Comparison of ENCODE assay signal across 9 mouse cellular contexts in genomic region chr8:113865326-113866093, GRCm38 (mm10). TPM values are rescaled to one million over a fixed set of nuclear protein-coding genes. Genes with fewer than 3 reads are reported as not detected.
A peak's percentile ranks its signal among the peaks of the same experiment; 100 is the strongest.
DNase-seq lines count a peak whose midpoint lies in the region; ATAC-seq lines count a peak whose summit lies in the region.
"Had no signal": no experiment of that assay in that cellular context is flagged by ENCODE, and none has a peak within 500 bp of the region (broad histone marks: within the 10 kb centered on the region; RNA-seq: fewer than 3 reads in every experiment).

No protein-coding gene starts in this region.

- H3K4me2 ChIP-seq in limb, embryonic 12.5 days, result no peak overlapping the region
- H3K4me2 ChIP-seq in embryonic facial prominence, embryonic 12.5 days (replicated peaks), result no peak overlapping the region
- H3K4me2 ChIP-seq: heart, embryonic 12.5 days; neural tube, embryonic 12.5 days had no signal

- WGBS in limb, embryonic 12.5 days, result 54% methylated on average over 13 of the region's 13 CpGs
- 88% methylated on average over 13 of the region's 13 CpGs for WGBS in limb, embryonic 10.5 days
- WGBS in embryonic facial prominence, embryonic 12.5 days, result 73% methylated on average over 13 of the region's 13 CpGs

- H3K4me1 ChIP-seq in limb, embryonic 12.5 days (replicated peaks), result peaks cover 15% of the 10 kb centered on the region
- no peaks in the 10 kb centered on the region for H3K4me1 ChIP-seq in limb, embryonic 10.5 days
- H3K4me1 ChIP-seq in embryonic facial prominence, embryonic 12.5 days, result no peaks in the 10 kb centered on the region
- H3K4me1 ChIP-seq: heart, embryonic 12.5 days; neural tube, embryonic 12.5 days had no signal

- intact Hi-C loops in left cerebral cortex, postnatal 25 days (cut with DNase I), result no loop called here

- 0 out of 2 replicates have a peak overlapping the region, but pooled peaks have one; percentile 2 for H3K27ac ChIP-seq in limb, embryonic 12.5 days
- H3K27ac ChIP-seq in limb, embryonic 10.5 days, result no peak overlapping the region
- no peak overlapping the region for H3K27ac ChIP-seq in embryonic facial prominence, embryonic 12.5 days
- H3K27ac ChIP-seq: neural tube, embryonic 12.5 days had no signal

- 0 out of 2 replicates have a peak, but pooled peaks have one; percentile 37 for ATAC-seq in limb, embryonic 12.5 days (ENCODE audit: insufficient number of reproducible peaks, insufficient read depth, low FRiP score, low TSS enrichment, low read depth)
- peak; percentile 73 for ATAC-seq in embryonic facial prominence, embryonic 12.5 days (ENCODE audit: insufficient number of reproducible peaks, insufficient read depth, low FRiP score, low TSS enrichment)
- ATAC-seq in monocyte, adult 5-6 weeks (replicated peaks; ENCODE audit: insufficient number of reproducible peaks, low FRiP score, low TSS enrichment, poor library complexity, severe bottlenecking), result no peak

- H3K9me3 ChIP-seq in limb, embryonic 12.5 days, result 0 out of 2 replicates have a peak, but pooled peaks cover 12% of the 10 kb centered on the region
- no peaks in the 10 kb centered on the region for H3K9me3 ChIP-seq in limb, embryonic 10.5 days (replicated peaks)
- H3K9me3 ChIP-seq in embryonic facial prominence, embryonic 12.5 days, result no peaks in the 10 kb centered on the region
- H3K9me3 ChIP-seq: heart, embryonic 12.5 days; neural tube, embryonic 12.5 days had no signal

- H3K36me3 ChIP-seq in limb, embryonic 12.5 days, result no peaks in the 10 kb centered on the region
- H3K36me3 ChIP-seq in limb, embryonic 10.5 days, result no peaks in the 10 kb centered on the region
- H3K36me3 ChIP-seq in embryonic facial prominence, embryonic 12.5 days, result no peaks in the 10 kb centered on the region
- H3K36me3 ChIP-seq: heart, embryonic 12.5 days; neural tube, embryonic 12.5 days had no signal

- H3K9ac ChIP-seq in limb, embryonic 12.5 days (replicated peaks), result no peak overlapping the region
- no peak overlapping the region for H3K9ac ChIP-seq in embryonic facial prominence, embryonic 12.5 days
- H3K9ac ChIP-seq: heart, embryonic 12.5 days; neural tube, embryonic 12.5 days had no signal

- DNase-seq in limb, embryonic 10.5 days (ENCODE audit: low spot score), result no peak
- DNase-seq in cerebellum, adult 18-20 months, result peak; percentile 75 to 86
- peak; percentile 35 to 64 for DNase-seq in kidney, postnatal 36 days
- no peak for DNase-seq in left cerebral cortex, postnatal 25 days (ENCODE audit: low spot score in 2 of 2)

- H3K4me3 ChIP-seq in limb, embryonic 12.5 days (replicated peaks), result no peak overlapping the region
- no peak overlapping the region for H3K4me3 ChIP-seq in limb, embryonic 10.5 days
- no peak overlapping the region for H3K4me3 ChIP-seq in embryonic facial prominence, embryonic 12.5 days
- H3K4me3 ChIP-seq: heart, embryonic 12.5 days; neural tube, embryonic 12.5 days had no signal

- peaks cover 3% of the 10 kb centered on the region; the same call in 1 of the 2 replicates for H3K27me3 ChIP-seq in limb, embryonic 12.5 days
- H3K27me3 ChIP-seq in limb, embryonic 10.5 days (ENCODE audit: low read depth, poor library complexity, severe bottlenecking), result no peaks in the 10 kb centered on the region
- no peaks in the 10 kb centered on the region for H3K27me3 ChIP-seq in embryonic facial prominence, embryonic 12.5 days
- H3K27me3 ChIP-seq: heart, embryonic 12.5 days; neural tube, embryonic 12.5 days had no signal

RNA-seq across cellular contexts. Expression of gene Adamts18, which starts 17.0 kb away (rescaled TPM):
- 5.6 and 6.3 TPM in 2 replicates for polyA plus RNA-seq in limb, embryonic 12.5 days (2016; fragmentation: Nextera tagmentation; extraction: Ambion mirVana)
- polyA plus RNA-seq in limb, embryonic 10.5 days (2016; fragmentation: Nextera tagmentation; extraction: Ambion mirVana), result 5.1 and 5.7 TPM in 2 replicates
- 7.1 and 7.2 TPM in 2 replicates for polyA plus RNA-seq in embryonic facial prominence, embryonic 12.5 days (2016; fragmentation: Nextera tagmentation; extraction: Ambion mirVana)
- total RNA-seq in monocyte, adult 5-6 weeks (2017), result not detected in 3 replicates
- total RNA-seq in left cerebral cortex, postnatal 25 days (2021), result 1 to 10 TPM; 2.6 to 3.1 TPM

Comparison
In these comparisons a context has a peak if more than half of its experiments do, and no peak if none do; other contexts are left out.
1. DNase-seq: peak in cerebellum, adult 18-20 months (2 of 2) and kidney, postnatal 36 days (2 of 2); none in limb, embryonic 10.5 days (single experiment) and left cerebral cortex, postnatal 25 days (0 of 2).